Mouse (Mus musculus) left cerebral cortex, postnatal 14 days (tissue): Measurements from ENCODE around the gene Il11ra1. TPM values are rescaled to one million over a fixed set of nuclear protein-coding genes. Genes with fewer than 3 reads are reported as not detected.

ENCODE experiments used
- DNase-seq, 2 experiments: peaks; one replicate each; pipeline ENCODE4 v3.0.0; 2021 to 2022; ENCODE audit warnings: low spot score in 2 of 2, mixed read lengths in 1 of 2
- intact Hi-C: fragments of 180-260 bp; cut with DNase I; formaldehyde crosslinking; loops from one replicate; pipeline ENCODE4 v1.15.1; 2025
- total RNA-seq, 2 experiments: library from RNA; stranded (reverse); gene quantifications; 2 replicates each; pipeline ENCODE4 v1.2.3; 2021

Il11ra1 gene
- total RNA-seq, 2 experiments from 2014 or later = 28.9 to 32.8 TPM

GRCm38 (mm10) chr4:41731052-41731765 is 31.4 kb downstream of the Il11ra1 start, which contains the start of gene Arid3c:
Gene Arid3c (minus strand): TSS chr4:41731142.
- intact Hi-C loops = no loop called here
- no peak for DNase-seq

GRCm38 (mm10) chr4:41737602-41738255 is 37.9 kb downstream of the Il11ra1 start:
- DNase-seq = peak; percentile 83 to 89
- intact Hi-C loops = loop anchor here (2.0 kb wide), 1 partner anchor 23 kb away; no protein-coding TSS in a partner anchor

- intact Hi-C loops = no loop called here
- no peak for DNase-seq
Observed at GRCm38 (mm10) chr4:41738256-41738603, 38.4 kb downstream of the Il11ra1 start.

GRCm38 (mm10) chr4:41739260-41739659 is 39.5 kb downstream of the Il11ra1 start:
- DNase-seq = no peak
- intact Hi-C loops = no loop called here

GRCm38 (mm10) chr4:41740380-41741157 is 40.8 kb downstream of the Il11ra1 start:
- DNase-seq = peak; percentile 73 to 85
- intact Hi-C loops = no loop called here

- intact Hi-C loops = no loop called here
Observed at GRCm38 (mm10) chr4:41741158-41741560, 41.4 kb downstream of the Il11ra1 start.

GRCm38 (mm10) chr4:41744131-41744530 is 44.3 kb downstream of the Il11ra1 start:
- intact Hi-C loops = no loop called here

More at GRCm38 (mm10) chr4:41741158-41741560, 41.4 kb downstream of the Il11ra1 start:
- peak; percentile 92 to 94 for DNase-seq

GRCm38 (mm10) chr4:41745021-41745420 is 45.2 kb downstream of the Il11ra1 start:
- no peak for DNase-seq
- intact Hi-C loops = no loop called here

More at GRCm38 (mm10) chr4:41744131-41744530, 44.3 kb downstream of the Il11ra1 start:
- DNase-seq = no peak

- intact Hi-C loops = no loop called here
- peak in 1 of 2 experiments; percentile 48 for DNase-seq
Observed at GRCm38 (mm10) chr4:41754797-41755337, 55.1 kb downstream of the Il11ra1 start, which contains the start of gene Galt. Gene Galt (plus strand): TSS chr4:41755228.

- peak; percentile 84 to 85 for DNase-seq
- intact Hi-C loops = no loop called here
Observed at GRCm38 (mm10) chr4:41755338-41756305, 55.8 kb downstream of the Il11ra1 start, which contains the start of gene Sigmar1. Gene Sigmar1 (minus strand): TSS chr4:41756157.

GRCm38 (mm10) chr4:41756440-41756839 is 56.7 kb downstream of the Il11ra1 start:
- DNase-seq = no peak
- intact Hi-C loops = no loop called here

- intact Hi-C loops = no loop called here
- no peak for DNase-seq
Observed at GRCm38 (mm10) chr4:41757321-41757720, 57.5 kb downstream of the Il11ra1 start.

GRCm38 (mm10) chr4:41758021-41758420 is 58.2 kb downstream of the Il11ra1 start:
- intact Hi-C loops = no loop called here

GRCm38 (mm10) chr4:41758701-41759100 is 58.9 kb downstream of the Il11ra1 start:
- intact Hi-C loops = no loop called here
- DNase-seq = no peak

More at GRCm38 (mm10) chr4:41758021-41758420, 58.2 kb downstream of the Il11ra1 start:
- no peak for DNase-seq

GRCm38 (mm10) chr4:41759206-41759605 is 59.4 kb downstream of the Il11ra1 start:
- intact Hi-C loops = no loop called here
- peak in 1 of 2 experiments; percentile 49 for DNase-seq

- intact Hi-C loops = no loop called here
- DNase-seq = no peak
Observed at GRCm38 (mm10) chr4:41759656-41760287, 60.0 kb downstream of the Il11ra1 start.

GRCm38 (mm10) chr4:41760288-41760721 is 60.5 kb downstream of the Il11ra1 start:
- intact Hi-C loops = no loop called here
- DNase-seq = peak; percentile 75 to 78

- intact Hi-C loops = no loop called here
- DNase-seq = no peak
Observed at GRCm38 (mm10) chr4:41760911-41761310, 61.1 kb downstream of the Il11ra1 start.
